In the genomic region with DNA sequence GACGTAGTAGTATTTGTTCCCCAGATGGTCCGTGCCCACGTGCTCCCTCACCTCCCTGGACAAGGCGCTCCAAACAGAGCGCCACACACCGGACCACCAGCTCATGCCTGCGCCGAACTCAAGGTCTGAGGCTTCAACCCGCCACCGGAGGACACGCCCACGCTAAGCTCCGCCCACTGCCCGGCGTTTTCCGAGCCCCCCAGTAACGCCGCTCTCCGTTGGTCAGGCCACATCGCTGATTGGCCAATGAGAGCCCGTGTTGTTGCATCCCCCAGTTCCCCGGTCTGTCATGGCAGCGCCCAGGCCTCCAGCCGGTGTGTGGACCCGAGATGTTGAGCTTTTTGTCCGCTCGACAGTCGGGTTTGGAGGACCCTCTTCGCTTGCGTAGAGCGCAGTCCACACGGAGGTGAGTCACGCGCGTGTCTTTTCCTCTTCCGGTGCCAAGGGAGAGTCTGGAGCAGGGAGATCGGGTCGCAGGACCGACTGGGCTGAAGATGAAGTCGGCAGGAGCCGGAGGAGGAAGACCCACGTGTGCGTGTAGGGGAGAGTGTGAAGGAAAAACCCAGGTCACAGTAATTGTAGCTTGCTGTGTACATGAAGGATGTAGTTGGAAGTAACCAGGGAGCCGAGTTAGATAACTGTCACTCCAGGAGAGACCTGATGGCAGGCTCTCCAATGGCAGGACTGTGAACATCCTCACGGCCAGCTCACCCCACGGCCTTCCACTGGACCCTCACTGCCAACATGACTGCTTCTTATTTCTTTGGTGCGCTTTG, we compare ENCODE assay signal across 8 mouse cellular contexts. TPM values are rescaled to one million over a fixed set of nuclear protein-coding genes. Genes with fewer than 3 reads are reported as not detected.
DNase-seq lines count a peak whose midpoint lies in the region; ATAC-seq lines count a peak whose summit lies in the region.

A gene (minus strand): TSS at position 159 of the 776 bp plus-strand sequence.
A gene (plus strand): TSS at position 267 of the 776 bp plus-strand sequence.

- peaks cover 14% of the 10 kb centered on the region for H3K36me3 ChIP-seq in heart, embryonic 14.5 days (ENCODE audit: control insufficient read depth, insufficient read depth, low read length)
- H3K36me3 ChIP-seq in liver, embryonic 13.5 days: peaks cover 16% of the 10 kb centered on the region
- H3K36me3 ChIP-seq in stomach, embryonic 16.5 days (ENCODE audit: control insufficient read depth, insufficient read depth, low read length): no peaks in the 10 kb centered on the region; the same call in 1 of the 2 replicates

- H3K9me3 ChIP-seq in heart, embryonic 14.5 days (ENCODE audit: control insufficient read depth, low read length): no peaks in the 10 kb centered on the region
- no peaks in the 10 kb centered on the region for H3K9me3 ChIP-seq in liver, embryonic 13.5 days (replicated peaks)
- no peaks in the 10 kb centered on the region for H3K9me3 ChIP-seq in stomach, embryonic 16.5 days (replicated peaks; ENCODE audit: control insufficient read depth, low read length)

- H3K9ac ChIP-seq in heart, embryonic 14.5 days (ENCODE audit: low read length): peak within 1 kb of the TSS; percentile 85
- peak within 1 kb of the TSS; percentile 73 for H3K9ac ChIP-seq in liver, embryonic 13.5 days
- H3K9ac ChIP-seq in stomach, embryonic 16.5 days (ENCODE audit: low read length): peak within 1 kb of the TSS; percentile 83

- under 1% methylated on average over 47 of the region's 47 CpGs for WGBS in heart, embryonic 14.5 days
- WGBS in liver, embryonic 13.5 days (ENCODE audit: insufficient replicate concordance): under 1% methylated on average over 47 of the region's 47 CpGs
- under 1% methylated on average over 47 of the region's 47 CpGs for WGBS in stomach, embryonic 16.5 days

- H3K4me3 ChIP-seq in heart, embryonic 14.5 days (ENCODE audit: control insufficient read depth in 1 of 2, insufficient read depth in 1 of 2, low read depth in 1 of 2, low read length in 2 of 2): peak within 1 kb of the TSS; percentile 90 to 95
- H3K4me3 ChIP-seq in liver, embryonic 13.5 days (replicated peaks): peak within 1 kb of the TSS; percentile 82
- peak within 1 kb of the TSS; percentile 99 for H3K4me3 ChIP-seq in stomach, embryonic 16.5 days (replicated peaks; ENCODE audit: low read length)

- H3K27me3 ChIP-seq in heart, embryonic 14.5 days (ENCODE audit: control insufficient read depth, insufficient read depth, low read length): no peaks in the 10 kb centered on the region
- no peaks in the 10 kb centered on the region for H3K27me3 ChIP-seq in liver, embryonic 13.5 days
- no peaks in the 10 kb centered on the region for H3K27me3 ChIP-seq in stomach, embryonic 16.5 days (ENCODE audit: control insufficient read depth, insufficient read depth, low read length)

- peak; percentile 91 for ATAC-seq in CD4-positive, CD25-positive, alpha-beta regulatory T cell, adult 4 months
- peak; percentile 94 for ATAC-seq in heart, embryonic 14.5 days (ENCODE audit: insufficient number of reproducible peaks, insufficient read depth, low FRiP score, low read depth)
- peak; percentile 96 for ATAC-seq in liver, embryonic 13.5 days (ENCODE audit: low read depth)
- ATAC-seq in stomach, embryonic 16.5 days (ENCODE audit: insufficient read depth, low FRiP score): peak; percentile 97

- H3K4me2 ChIP-seq in heart, embryonic 14.5 days (ENCODE audit: low read length): peak within 1 kb of the TSS; percentile 85
- peak within 1 kb of the TSS; percentile 78 for H3K4me2 ChIP-seq in liver, embryonic 13.5 days
- peak within 1 kb of the TSS; percentile 90 for H3K4me2 ChIP-seq in stomach, embryonic 16.5 days (ENCODE audit: low read depth, low read length)

- H3K27ac ChIP-seq in heart, embryonic 14.5 days (replicated peaks in 1 of 2; ENCODE audit: control insufficient read depth in 1 of 2, insufficient read depth in 1 of 2, low read depth in 2 of 2, low read length in 2 of 2): peak within 1 kb of the TSS in 1 of 2 experiments; percentile 24; a peak in 1 of 4 replicates
- no peak within 1 kb of the TSS for H3K27ac ChIP-seq in liver, embryonic 13.5 days
- no peak within 1 kb of the TSS for H3K27ac ChIP-seq in stomach, embryonic 16.5 days (ENCODE audit: low read length)

- H3K4me1 ChIP-seq in heart, embryonic 14.5 days (ENCODE audit: control insufficient read depth in 2 of 2, insufficient read depth in 2 of 2, low read length in 2 of 2): peaks cover 3 to 9% of the 10 kb centered on the region in 2 experiments; a peak in 2 of 4 replicates
- H3K4me1 ChIP-seq in liver, embryonic 13.5 days (replicated peaks): peaks cover 16% of the 10 kb centered on the region
- peaks cover 16% of the 10 kb centered on the region for H3K4me1 ChIP-seq in stomach, embryonic 16.5 days (ENCODE audit: control insufficient read depth, insufficient read depth, low read length)

- DNase-seq in c-Kit-negative CD71-positive TER-119-positive erythroid progenitor cells, embryonic 14.5 days (ENCODE audit: low read depth, low spot score): peak; percentile 86
- peak; percentile 93 for DNase-seq in fibroblast of lung, adult 2 months (ENCODE audit: low read depth)
- peak; percentile 97 for DNase-seq in kidney, postnatal 14 days
- peak; percentile 90 for DNase-seq in liver, embryonic 13.5 days
- peak; percentile 99 for DNase-seq in neural tube, embryonic 10.5 days (ENCODE audit: extremely low spot score, low spot score)

RNA-seq across cellular contexts. Expression of the first gene that starts in this region (rescaled TPM):
- polyA plus RNA-seq in CD4-positive, CD25-positive, alpha-beta regulatory T cell, adult 4 months (2017; shearing (Covaris generic)): 10 to 100 TPM; 39.7 to 40.4 TPM
- polyA plus RNA-seq in heart, embryonic 14.5 days (2014; fragmentation: Nextera tagmentation; extraction: Ambion mirVana): 56.8 and 58.1 TPM in 2 replicates
- 44.7 and 54.2 TPM in 2 replicates for polyA plus RNA-seq in liver, embryonic 13.5 days (2015; fragmentation: Nextera tagmentation; extraction: Ambion mirVana)
- 56.9 and 57.1 TPM in 2 replicates for polyA plus RNA-seq in stomach, embryonic 16.5 days (2015; fragmentation: Nextera tagmentation; extraction: Ambion mirVana)

RNA-seq across cellular contexts. Expression of the second gene that starts in this region (rescaled TPM):
- polyA plus RNA-seq in CD4-positive, CD25-positive, alpha-beta regulatory T cell, adult 4 months (2017; shearing (Covaris generic)): 10 to 100 TPM; 11.0 to 13.6 TPM
- polyA plus RNA-seq in heart, embryonic 14.5 days (2014; fragmentation: Nextera tagmentation; extraction: Ambion mirVana): 11.8 and 12.5 TPM in 2 replicates
- 10.6 and 11.3 TPM in 2 replicates for polyA plus RNA-seq in liver, embryonic 13.5 days (2015; fragmentation: Nextera tagmentation; extraction: Ambion mirVana)
- polyA plus RNA-seq in stomach, embryonic 16.5 days (2015; fragmentation: Nextera tagmentation; extraction: Ambion mirVana): 14.5 and 15.9 TPM in 2 replicates
